Comparison of ENCODE assay signal across 8 mouse cellular contexts in the genomic region with DNA sequence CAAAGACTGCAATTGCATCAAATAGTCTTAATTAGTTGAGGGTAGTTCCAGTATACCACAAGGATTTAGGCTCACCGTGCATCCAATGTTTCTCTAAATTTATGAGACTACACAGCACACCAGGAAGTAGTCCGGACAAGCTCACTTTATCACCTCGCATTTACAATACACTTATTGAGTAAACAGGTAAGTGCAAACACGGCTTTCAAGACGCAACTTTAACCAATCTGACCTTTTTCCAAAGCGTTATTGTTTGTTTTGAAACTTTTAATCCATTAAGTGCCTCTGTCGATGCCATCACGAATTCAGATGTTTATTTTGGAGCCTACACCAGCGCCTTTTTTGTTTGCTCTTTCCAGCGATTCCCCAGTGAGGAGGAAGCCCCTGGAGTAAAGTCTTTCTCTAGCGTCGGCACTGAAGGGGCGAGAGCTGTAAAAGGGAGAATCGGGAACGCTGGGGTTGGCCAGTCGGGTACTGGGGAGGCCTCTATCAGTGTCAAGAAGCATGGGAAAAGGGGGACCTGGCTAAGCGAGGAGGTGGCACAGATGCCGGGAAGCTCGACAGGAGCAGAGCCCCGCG. TPM values are rescaled to one million over a fixed set of nuclear protein-coding genes. Genes with fewer than 3 reads are reported as not detected.
DNase-seq lines count a peak whose midpoint lies in the region; ATAC-seq and TF ChIP-seq lines count a peak whose summit lies in the region.

No protein-coding gene starts in this region.

- TF ChIP-seq CTCF in MEL (IDR thresholded peaks at IDR 0.05 in 2 of 3, conservative IDR thresholded peaks at IDR 0.05 in 1 of 3; ENCODE audit: control insufficient read depth in 1 of 3, insufficient read depth in 1 of 3, low read depth in 2 of 3, low read length in 3 of 3, poor library complexity in 1 of 3, severe bottlenecking in 1 of 3): no peak

- H3K27ac ChIP-seq in heart, embryonic 15.5 days: peak overlapping the region; percentile 95
- peak overlapping the region; percentile 98 for H3K27ac ChIP-seq in MEL (ENCODE audit: control insufficient read depth, low read depth, low read length)
- H3K27ac ChIP-seq in hindbrain, embryonic 13.5 days: peak overlapping the region; percentile 93
- peak overlapping the region; percentile 78 for H3K27ac ChIP-seq in midbrain, embryonic 14.5 days (replicated peaks; ENCODE audit: low read depth, low read length)

- 1% methylated on average over 21 of the region's 21 CpGs for WGBS in heart, embryonic 15.5 days
- 3% methylated on average over 21 of the region's 21 CpGs for WGBS in hindbrain, embryonic 13.5 days
- 3% methylated on average over 21 of the region's 21 CpGs for WGBS in midbrain, embryonic 14.5 days

- H3K79me2 ChIP-seq in MEL (ENCODE audit: control insufficient read depth, insufficient read depth, low read length, poor library complexity): peaks cover 44% of the 10 kb centered on the region

- peak overlapping the region; percentile 66 for H3K4me2 ChIP-seq in heart, embryonic 15.5 days
- H3K4me2 ChIP-seq in hindbrain, embryonic 13.5 days: peak overlapping the region; percentile 76
- H3K4me2 ChIP-seq in midbrain, embryonic 14.5 days (ENCODE audit: low read length): peak overlapping the region; percentile 77

- no peak for ATAC-seq in heart, embryonic 15.5 days (replicated peaks; ENCODE audit: insufficient number of reproducible peaks, insufficient read depth, low FRiP score, low read depth)
- ATAC-seq in hindbrain, embryonic 13.5 days (ENCODE audit: low FRiP score): no peak
- ATAC-seq in midbrain, embryonic 14.5 days (ENCODE audit: low FRiP score, low TSS enrichment): no peak

- TF ChIP-seq RAD21 in MEL (IDR thresholded peaks at IDR 0.05; ENCODE audit: low read depth, low read length): no peak

- H3K9me3 ChIP-seq in heart, embryonic 15.5 days (replicated peaks): no peaks in the 10 kb centered on the region
- H3K9me3 ChIP-seq in MEL (replicated peaks; ENCODE audit: insufficient read depth, low read length): no peaks in the 10 kb centered on the region
- H3K9me3 ChIP-seq in hindbrain, embryonic 13.5 days: no peaks in the 10 kb centered on the region
- H3K9me3 ChIP-seq in midbrain, embryonic 14.5 days (ENCODE audit: control insufficient read depth, low read length): no peaks in the 10 kb centered on the region

- H3K4me3 ChIP-seq in heart, embryonic 15.5 days: peak overlapping the region; percentile 82
- H3K4me3 ChIP-seq in MEL (ENCODE audit: control insufficient read depth in 1 of 2, insufficient read depth in 1 of 2, low read depth in 2 of 2, low read length in 2 of 2): peak overlapping the region; percentile 77 to 93
- peak overlapping the region; percentile 81 for H3K4me3 ChIP-seq in hindbrain, embryonic 13.5 days
- peak overlapping the region; percentile 85 for H3K4me3 ChIP-seq in midbrain, embryonic 14.5 days (replicated peaks; ENCODE audit: low read depth, low read length)

- DNase-seq in heart, adult 11 months: no peak
- DNase-seq in MEL (ENCODE audit: low read depth, low spot score): peak; percentile 82
- no peak for DNase-seq in midbrain, embryonic 14.5 days
- no peak for DNase-seq in left cerebral cortex, adult 8-10 months (ENCODE audit: low spot score in 2 of 2)
- DNase-seq in cerebellum, adult 11-12 months: no peak
- no peak for DNase-seq in layer of hippocampus, postnatal 10 days (ENCODE audit: low spot score in 2 of 2)

- H3K36me3 ChIP-seq in heart, embryonic 15.5 days: peaks cover 43% of the 10 kb centered on the region
- H3K36me3 ChIP-seq in MEL (ENCODE audit: control insufficient read depth in 1 of 2, insufficient read depth in 2 of 2, low read length in 2 of 2): peaks cover 25 to 27% of the 10 kb centered on the region in 2 experiments
- H3K36me3 ChIP-seq in hindbrain, embryonic 13.5 days: peaks cover 58% of the 10 kb centered on the region
- H3K36me3 ChIP-seq in midbrain, embryonic 14.5 days (ENCODE audit: control insufficient read depth, insufficient read depth, low read length): peaks cover 57% of the 10 kb centered on the region

- TF ChIP-seq POLR2A in MEL (IDR thresholded peaks at IDR 0.05; ENCODE audit: control insufficient read depth in 1 of 2, insufficient read depth in 1 of 2, low read depth in 1 of 2, low read length in 2 of 2, poor library complexity in 1 of 2): peak in 1 of 2 experiments; percentile 66; a peak in 2 of 4 replicates

- H3K4me1 ChIP-seq in heart, embryonic 15.5 days (replicated peaks): peaks cover 26% of the 10 kb centered on the region
- peaks cover 0 to 9% of the 10 kb centered on the region in 2 experiments; a peak in 3 of 4 replicates for H3K4me1 ChIP-seq in MEL (ENCODE audit: control insufficient read depth in 1 of 2, insufficient read depth in 2 of 2, low read length in 2 of 2)
- H3K4me1 ChIP-seq in hindbrain, embryonic 13.5 days (replicated peaks): peaks cover 39% of the 10 kb centered on the region
- H3K4me1 ChIP-seq in midbrain, embryonic 14.5 days (ENCODE audit: control insufficient read depth, insufficient read depth, low read length): peaks cover 25% of the 10 kb centered on the region

- no peak for TF ChIP-seq EP300 in MEL (IDR thresholded peaks at IDR 0.05; ENCODE audit: low read depth in 1 of 2, low read length in 2 of 2)

- no peaks in the 10 kb centered on the region for H3K27me3 ChIP-seq in heart, embryonic 15.5 days
- H3K27me3 ChIP-seq in MEL (ENCODE audit: control insufficient read depth in 1 of 2, insufficient read depth in 2 of 2, low read length in 2 of 2): no peaks in the 10 kb centered on the region
- H3K27me3 ChIP-seq in hindbrain, embryonic 13.5 days: no peaks in the 10 kb centered on the region
- H3K27me3 ChIP-seq in midbrain, embryonic 14.5 days (ENCODE audit: control insufficient read depth, insufficient read depth, low read length): no peaks in the 10 kb centered on the region

- peak overlapping the region; percentile 82 for H3K9ac ChIP-seq in heart, embryonic 15.5 days
- peak overlapping the region; percentile 96 for H3K9ac ChIP-seq in MEL (ENCODE audit: control insufficient read depth, low read depth, low read length, poor library complexity, severe bottlenecking)
- H3K9ac ChIP-seq in hindbrain, embryonic 13.5 days: peak overlapping the region; percentile 95
- H3K9ac ChIP-seq in midbrain, embryonic 14.5 days (replicated peaks; ENCODE audit: low read length): peak overlapping the region; percentile 75

TF ChIP-seq in MEL, 35 proteins besides CTCF, POLR2A, EP300 and RAD21:
- 0 out of 2 replicates have a peak, but pooled peaks have one; percentile 65 for TF ChIP-seq TBP (IDR thresholded peaks at IDR 0.05; ENCODE audit: low read depth, low read length)
- no peak for TF ChIP-seq MAFK (IDR thresholded peaks at IDR 0.05; ENCODE audit: borderline replicate concordance, low read depth, low read length)
- TF ChIP-seq MYB (IDR thresholded peaks at IDR 0.05; ENCODE audit: low read depth, low read length): no peak
- no peak for TF ChIP-seq NRF1 (IDR thresholded peaks at IDR 0.05; ENCODE audit: insufficient read depth, low read depth, low read length, poor library complexity, severe bottlenecking)
- no peak for TF ChIP-seq USF2 (IDR thresholded peaks at IDR 0.05; ENCODE audit: borderline replicate concordance in 1 of 2, insufficient read depth in 1 of 2, low read depth in 1 of 2, low read length in 2 of 2)
- no peak for TF ChIP-seq MEF2A (IDR thresholded peaks at IDR 0.05; ENCODE audit: extremely low read depth, insufficient replicate concordance, low read depth, low read length, poor library complexity, severe bottlenecking)

RNA-seq across cellular contexts. Expression of gene Zbtb37, which starts 0.7 kb away (rescaled TPM):
- polyA plus RNA-seq in heart, embryonic 15.5 days (2015; fragmentation: Nextera tagmentation; extraction: Ambion mirVana): 6.4 and 7.4 TPM in 2 replicates
- total RNA-seq in MEL (2012; rRNA removed): 5.2 and 5.7 TPM in 2 replicates
- 1 to 10 TPM in 1 of 2 experiments, not detected in 1; 4.2 TPM for polyA plus RNA-seq in MEL (2012; ENCODE audit: insufficient read depth in 1 of 2, insufficient read length in 2 of 2, low read depth in 1 of 2, low replicate concordance in 2 of 2, missing spikeins in 1 of 2)
- polyA plus RNA-seq in hindbrain, embryonic 13.5 days (2015; fragmentation: Nextera tagmentation; extraction: Ambion mirVana): 10.7 and 11.5 TPM in 2 replicates
- 18.4 and 23.7 TPM in 2 replicates for polyA plus RNA-seq in midbrain, embryonic 14.5 days (2014; fragmentation: Nextera tagmentation; extraction: Ambion mirVana)
- total RNA-seq in left cerebral cortex, adult 8-10 months (2022): 10 to 100 TPM; 20.1 to 25.1 (median 21.3) TPM
- 10 to 100 TPM; 19.8 to 20.0 TPM for total RNA-seq in layer of hippocampus, postnatal 10 days (2021)

RNA-seq across cellular contexts. Expression of gene Dars2, which starts 36.5 kb away (rescaled TPM):
- 26.6 and 28.1 TPM in 2 replicates for polyA plus RNA-seq in heart, embryonic 15.5 days (2015; fragmentation: Nextera tagmentation; extraction: Ambion mirVana)
- 53.1 and 66.2 TPM in 2 replicates for total RNA-seq in MEL (2012; rRNA removed)
- polyA plus RNA-seq in MEL (2012; ENCODE audit: insufficient read depth in 1 of 2, insufficient read length in 2 of 2, low read depth in 1 of 2, low replicate concordance in 2 of 2, missing spikeins in 1 of 2): 10 to 100 TPM in 1 of 2 experiments, not detected in 1; 83.6 TPM
- 26.2 and 28.4 TPM in 2 replicates for polyA plus RNA-seq in hindbrain, embryonic 13.5 days (2015; fragmentation: Nextera tagmentation; extraction: Ambion mirVana)
- polyA plus RNA-seq in midbrain, embryonic 14.5 days (2014; fragmentation: Nextera tagmentation; extraction: Ambion mirVana): 21.1 and 29.5 TPM in 2 replicates
- 10 to 100 TPM; 20.4 to 27.5 (median 24.7) TPM for total RNA-seq in left cerebral cortex, adult 8-10 months (2022)
- 10 to 100 TPM; 23.7 to 24.6 TPM for total RNA-seq in layer of hippocampus, postnatal 10 days (2021)

RNA-seq across cellular contexts. Expression of gene Cenpl, which starts 36.6 kb away (rescaled TPM):
- polyA plus RNA-seq in heart, embryonic 15.5 days (2015; fragmentation: Nextera tagmentation; extraction: Ambion mirVana): 18.4 and 20.5 TPM in 2 replicates
- total RNA-seq in MEL (2012; rRNA removed): 6.2 and 6.3 TPM in 2 replicates
- polyA plus RNA-seq in MEL (2012; ENCODE audit: insufficient read depth in 1 of 2, insufficient read length in 2 of 2, low read depth in 1 of 2, low replicate concordance in 2 of 2, missing spikeins in 1 of 2): 10 to 100 TPM in 1 of 2 experiments, not detected in 1; 16.9 TPM
- 13.1 and 13.2 TPM in 2 replicates for polyA plus RNA-seq in hindbrain, embryonic 13.5 days (2015; fragmentation: Nextera tagmentation; extraction: Ambion mirVana)
- polyA plus RNA-seq in midbrain, embryonic 14.5 days (2014; fragmentation: Nextera tagmentation; extraction: Ambion mirVana): 9.6 and 12.5 TPM in 2 replicates
- 1 to 10 TPM; 1.6 to 2.7 (median 1.7) TPM for total RNA-seq in left cerebral cortex, adult 8-10 months (2022)
- 1 to 10 TPM; 2.9 to 4.3 TPM for total RNA-seq in layer of hippocampus, postnatal 10 days (2021)

RNA-seq across cellular contexts. Expression of gene Serpinc1, which starts 55.6 kb away (rescaled TPM):
- polyA plus RNA-seq in heart, embryonic 15.5 days (2015; fragmentation: Nextera tagmentation; extraction: Ambion mirVana): 2.0 and 3.5 TPM in 2 replicates
- total RNA-seq in MEL (2012; rRNA removed): 0.19 and 0.20 TPM in 2 replicates
- 1 to 10 TPM in 1 of 2 experiments, not detected in 1; 1.3 TPM for polyA plus RNA-seq in MEL (2012; ENCODE audit: insufficient read depth in 1 of 2, insufficient read length in 2 of 2, low read depth in 1 of 2, low replicate concordance in 2 of 2, missing spikeins in 1 of 2)
- 3.7 and 3.9 TPM in 2 replicates for polyA plus RNA-seq in hindbrain, embryonic 13.5 days (2015; fragmentation: Nextera tagmentation; extraction: Ambion mirVana)
- polyA plus RNA-seq in midbrain, embryonic 14.5 days (2014; fragmentation: Nextera tagmentation; extraction: Ambion mirVana): 2.9 and 3.1 TPM in 2 replicates
- total RNA-seq in left cerebral cortex, adult 8-10 months (2022): under 1 TPM in 2 of 4 experiments, not detected in 2; 0.14 to 0.39 TPM
- under 1 TPM; 0.13 to 0.59 TPM for total RNA-seq in layer of hippocampus, postnatal 10 days (2021)
